Mouse (Mus musculus): ENCODE measurements around the gene Wnt4.

DNA sequence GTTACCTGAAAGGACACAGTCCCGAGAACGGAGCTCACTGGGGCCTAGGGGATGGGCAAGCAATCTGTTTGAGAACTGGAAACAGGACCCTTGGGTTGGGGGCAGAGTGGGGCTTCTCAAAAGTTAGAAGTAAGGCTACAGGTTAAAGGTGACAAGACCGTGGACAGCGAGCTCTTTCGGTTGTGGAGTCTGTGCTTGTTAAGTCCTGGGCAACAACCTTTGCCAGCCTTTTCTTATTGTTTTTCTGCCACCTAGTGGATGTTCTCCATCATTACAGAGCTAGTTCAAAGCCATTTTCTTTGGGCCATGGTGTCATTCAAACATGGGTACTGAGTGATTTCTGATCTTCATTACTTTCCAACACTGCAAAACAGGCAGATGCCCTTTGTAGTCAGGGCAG lies 31.1 kb downstream of the Wnt4 start:
- TF ChIP-seq POLR2A (IDR thresholded peaks at IDR 0.05; ENCODE audit: insufficient read depth, low read length), result no peak
- TF ChIP-seq EP300 (IDR thresholded peaks at IDR 0.05; ENCODE audit: insufficient read depth, low read depth, low read length), result no peak
- peak; percentile 38 for TF ChIP-seq CTCF (IDR thresholded peaks at IDR 0.05; ENCODE audit: low read depth, low read length)

All from ES-Bruce4 (cell line).